Mouse (Mus musculus) forebrain, embryonic 12.5 days (tissue): ENCODE measurements around the gene Gm20388. TPM values are rescaled to one million over a fixed set of nuclear protein-coding genes. Genes with fewer than 3 reads are reported as not detected.

ENCODE experiments used
- ATAC-seq: fragments of 200-750 bp; cut with Nextera tagmentation; 2 replicates; pipeline ENCODE4 v1.8.0; 2017; ENCODE audit warnings: moderate TSS enrichment; ENCODE audit not compliant: low FRiP score
- H3K27ac ChIP-seq: fragments of 300-500 bp; sonication (generic); 2 replicates; pipeline ENCODE4 v1.5.1; 2016; ENCODE audit warnings: mild to moderate bottlenecking
- H3K27me3 ChIP-seq: fragments of 300-500 bp; sonication (generic); 2 replicates; pipeline ENCODE4 v1.6.1; 2016; ENCODE audit warnings: mild to moderate bottlenecking
- H3K36me3 ChIP-seq: fragments of 300-500 bp; sonication (generic); replicated peaks from 2 replicates; pipeline ENCODE4 v1.6.1; 2016; ENCODE audit warnings: mild to moderate bottlenecking
- H3K4me1 ChIP-seq: fragments of 300-500 bp; sonication (generic); 2 replicates; pipeline ENCODE4 v1.6.1; 2016
- H3K4me2 ChIP-seq: fragments of 300-500 bp; sonication (generic); 2 replicates; pipeline ENCODE4 v1.6.1; 2016; ENCODE audit warnings: mild to moderate bottlenecking, moderate library complexity
- H3K4me3 ChIP-seq: fragments of 300-500 bp; sonication (generic); replicated peaks from 2 replicates; pipeline ENCODE4 v1.5.1; 2016; ENCODE audit warnings: mild to moderate bottlenecking
- H3K9ac ChIP-seq: fragments of 300-500 bp; sonication (generic); 2 replicates; pipeline ENCODE4 v1.6.1; 2016; ENCODE audit warnings: mild to moderate bottlenecking
- H3K9me3 ChIP-seq: fragments of 300-500 bp; sonication (generic); 2 replicates; pipeline ENCODE4 v1.6.1; 2016
- WGBS: fragments of 180-500 bp; shearing (Covaris S2); methylation state at CpG from one replicate; pipeline ENCODE4 v1.1.7; 2016; 5-methylcytosine and 5-hydroxymethylcytosine counted together
- polyA plus RNA-seq: library from polyadenylated mRNA; unstranded; fragments of >200 nt; fragmentation: Nextera tagmentation; extraction: Ambion mirVana; gene quantifications from 2 replicates; pipeline ENCODE4 v1.2.1, GENCODE M21; 2016

The Gm20388 gene
- polyA plus RNA-seq, 1 experiment from 2014 or later = not detected

DNA sequence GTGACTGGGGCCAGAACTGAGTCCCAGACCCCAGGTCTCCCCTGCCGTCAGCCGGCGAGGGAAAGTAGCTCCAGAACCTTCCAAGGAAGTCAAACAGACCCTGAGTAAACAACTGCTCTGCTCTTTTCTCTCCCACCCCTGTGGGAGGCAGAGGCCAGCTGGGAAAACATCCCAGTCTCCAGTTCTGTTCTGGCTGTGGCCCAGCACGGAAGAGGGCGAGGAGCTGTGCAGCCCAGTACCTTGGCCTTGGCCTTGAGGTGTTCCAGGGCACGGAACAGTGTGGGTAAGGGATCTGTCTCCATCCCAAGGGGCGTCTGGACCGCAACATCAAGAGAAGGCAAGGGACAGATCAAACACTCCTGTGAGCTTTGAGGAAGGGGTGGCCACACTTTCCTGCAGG lies 2011.5 kb downstream of the Gm20388 start:
- no peak overlapping the region for H3K27ac ChIP-seq
- no peak overlapping the region for H3K4me3 ChIP-seq
- H3K36me3 ChIP-seq = no peaks in the 10 kb centered on the region
- no peak for ATAC-seq
- peaks cover 6% of the 10 kb centered on the region for H3K4me1 ChIP-seq
- H3K4me2 ChIP-seq = no peak overlapping the region
- no peaks in the 10 kb centered on the region for H3K9me3 ChIP-seq
- no peak overlapping the region for H3K9ac ChIP-seq
- no peaks in the 10 kb centered on the region for H3K27me3 ChIP-seq
- WGBS = 70% methylated on average over 8 of the region's 8 CpGs

DNA sequence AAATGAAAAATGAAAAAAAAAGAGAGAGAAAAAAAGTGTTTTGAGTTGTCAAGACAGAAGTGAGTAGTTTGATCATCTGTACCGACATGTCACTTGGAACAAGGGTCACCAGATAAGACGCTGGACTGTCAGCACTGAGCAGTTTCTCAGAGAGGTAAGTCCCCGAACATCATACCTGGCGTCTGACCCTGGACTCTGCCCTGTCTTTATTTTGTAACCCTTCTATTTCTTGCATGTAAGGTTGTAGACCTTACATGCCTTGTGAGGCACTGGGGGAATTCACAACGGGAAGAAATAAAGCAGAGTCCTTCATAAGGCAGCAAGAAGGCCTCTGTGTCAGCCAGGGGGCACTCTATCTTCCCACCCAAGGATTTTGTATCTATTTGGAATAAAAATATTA lies 2014.0 kb downstream of the Gm20388 start:
- peaks cover 3% of the 10 kb centered on the region for H3K4me1 ChIP-seq
- H3K36me3 ChIP-seq = no peaks in the 10 kb centered on the region
- H3K27me3 ChIP-seq = no peaks in the 10 kb centered on the region
- ATAC-seq = no peak
- WGBS = 87% methylated on average over 5 of the region's 5 CpGs
- no peak overlapping the region for H3K27ac ChIP-seq
- no peak overlapping the region for H3K9ac ChIP-seq
- no peak overlapping the region for H3K4me2 ChIP-seq
- H3K9me3 ChIP-seq = no peaks in the 10 kb centered on the region
- no peak overlapping the region for H3K4me3 ChIP-seq

DNA sequence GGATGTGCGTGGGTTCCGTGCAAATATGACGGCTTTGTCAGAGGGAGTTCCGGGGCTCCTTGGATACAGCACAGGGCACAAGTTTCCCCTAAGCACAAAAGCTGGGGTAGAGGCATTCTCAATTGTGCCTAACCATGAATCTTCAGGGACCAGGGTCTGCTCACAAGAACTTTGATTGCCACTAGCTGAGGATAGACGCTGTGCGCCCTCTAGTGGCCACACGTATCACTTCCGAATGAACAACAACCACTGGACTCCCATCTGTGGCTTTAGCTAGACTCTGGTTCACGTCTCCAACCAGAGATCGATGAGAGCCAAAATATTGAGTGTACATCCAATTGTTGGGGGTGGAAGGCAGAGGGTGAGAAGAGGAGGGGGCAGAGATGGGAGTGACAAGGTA lies 2015.0 kb downstream of the Gm20388 start:
- H3K4me1 ChIP-seq = no peaks in the 10 kb centered on the region; the same call in none of the 2 replicates
- no peak overlapping the region for H3K4me2 ChIP-seq
- H3K27ac ChIP-seq = no peak overlapping the region
- H3K36me3 ChIP-seq = no peaks in the 10 kb centered on the region
- no peaks in the 10 kb centered on the region for H3K27me3 ChIP-seq
- no peak overlapping the region for H3K4me3 ChIP-seq
- no peak overlapping the region for H3K9ac ChIP-seq
- ATAC-seq = no peak
- no peaks in the 10 kb centered on the region for H3K9me3 ChIP-seq
- WGBS = 29% methylated on average over 10 of the region's 10 CpGs

DNA sequence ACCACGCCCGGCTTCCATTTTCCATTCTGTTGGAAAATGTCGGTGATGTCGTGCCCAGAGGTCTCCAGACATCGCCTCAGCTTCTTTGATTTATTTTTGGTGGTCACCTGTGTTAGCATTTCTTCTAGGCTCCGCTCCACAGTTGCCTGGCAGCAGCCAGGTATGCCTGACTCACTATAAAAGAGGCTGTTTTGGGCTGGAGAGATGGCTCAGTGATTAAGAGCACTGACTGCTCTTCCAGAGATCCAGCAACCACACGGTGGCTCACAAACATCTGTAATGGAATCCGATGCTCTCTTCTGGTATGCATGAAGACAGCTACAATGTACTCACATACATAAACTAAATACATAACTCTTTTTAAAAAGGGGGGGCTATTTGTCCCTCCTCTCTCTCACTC lies 2015.6 kb downstream of the Gm20388 start:
- ATAC-seq = no peak
- Histone ChIP-seq H3K36me3 (no peaks in the 10 kb centered on the region), H3K9me3 (no peaks in the 10 kb centered on the region), H3K4me2 (no peak overlapping the region), H3K4me3 (no peak overlapping the region), H3K27me3 (no peaks in the 10 kb centered on the region), H3K9ac (no peak overlapping the region), H3K27ac (no peak overlapping the region), H3K4me1 (no peaks in the 10 kb centered on the region; the same call in none of the 2 replicates)
- 67% methylated on average over 8 of the region's 8 CpGs for WGBS

DNA sequence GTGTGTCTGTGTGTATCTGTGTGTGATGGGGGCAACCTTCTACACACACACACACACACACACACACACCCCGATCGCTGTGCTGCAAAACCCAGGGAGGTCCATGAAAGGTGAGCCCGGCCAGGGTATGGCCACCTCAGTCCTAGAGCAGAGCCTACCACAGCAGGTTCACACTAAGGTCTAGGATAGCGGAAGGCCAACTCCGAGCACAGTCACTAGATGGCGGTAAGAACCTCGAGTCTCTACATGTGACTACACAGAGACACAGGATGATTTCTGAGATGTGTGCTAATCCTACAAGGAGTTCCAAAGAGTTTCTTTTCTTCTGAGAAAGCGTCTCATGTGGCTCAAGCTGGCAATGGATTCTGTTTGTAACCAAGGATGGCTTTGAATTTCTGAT lies 2016.7 kb downstream of the Gm20388 start:
- WGBS = 46% methylated on average over 8 of the region's 8 CpGs
- Histone ChIP-seq H3K27ac (no peak overlapping the region), H3K27me3 (no peaks in the 10 kb centered on the region), H3K4me2 (no peak overlapping the region), H3K9ac (no peak overlapping the region), H3K36me3 (no peaks in the 10 kb centered on the region), H3K4me3 (no peak overlapping the region), H3K9me3 (no peaks in the 10 kb centered on the region), H3K4me1 (no peaks in the 10 kb centered on the region; the same call in none of the 2 replicates)
- 0 out of 2 replicates have a peak, but pooled peaks have one; percentile 51 for ATAC-seq

DNA sequence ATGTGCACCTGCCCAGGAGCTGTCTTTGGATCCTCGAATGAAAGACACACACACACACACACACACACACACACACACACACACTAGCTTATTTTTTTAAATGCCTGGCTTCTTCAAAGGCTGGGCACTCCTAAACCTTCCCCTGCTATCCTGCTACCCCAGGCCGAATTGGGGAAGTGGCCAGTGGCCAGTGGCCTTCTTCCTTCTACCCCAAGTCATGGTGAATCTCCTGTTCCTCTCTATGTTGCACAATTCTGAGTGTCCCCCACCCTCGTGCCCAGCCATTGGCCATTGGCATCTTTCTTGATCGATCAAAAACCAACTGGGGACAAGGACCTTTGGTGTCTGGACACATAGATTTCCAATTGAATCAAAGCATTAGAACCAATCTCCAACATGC lies 2019.4 kb downstream of the Gm20388 start:
- no peak overlapping the region for H3K27ac ChIP-seq
- 85% methylated on average over 4 of the region's 4 CpGs for WGBS

DNA sequence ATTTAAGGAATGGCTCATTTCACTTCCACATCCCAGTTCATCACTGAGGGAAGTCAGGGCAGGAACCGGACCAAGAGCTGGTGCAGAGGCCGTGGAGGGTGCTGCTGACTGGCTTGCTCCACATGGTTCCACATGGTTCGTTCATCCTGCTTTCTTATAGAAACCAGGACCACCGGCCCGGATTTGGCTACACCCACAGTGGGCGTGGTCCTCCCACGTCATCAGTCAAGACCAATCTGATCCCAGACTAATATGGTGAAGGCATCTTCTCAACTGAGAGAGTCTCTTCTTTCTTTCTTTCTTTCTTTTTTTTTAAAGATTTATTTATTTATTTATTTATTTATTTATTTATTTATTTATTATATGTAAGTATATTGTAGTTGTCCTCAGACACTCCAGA lies 2020.9 kb downstream of the Gm20388 start:
- Histone ChIP-seq H3K9ac (no peak overlapping the region), H3K4me2 (no peak overlapping the region), H3K4me3 (no peak overlapping the region), H3K36me3 (no peaks in the 10 kb centered on the region), H3K27me3 (no peaks in the 10 kb centered on the region), H3K27ac (no peak overlapping the region), H3K9me3 (no peaks in the 10 kb centered on the region), H3K4me1 (peaks cover 24% of the 10 kb centered on the region)
- ATAC-seq = no peak
- WGBS = 88% methylated on average over 7 of the region's 7 CpGs

More for the DNA sequence above, 2019.4 kb downstream of the Gm20388 start:
- no peak overlapping the region for H3K4me2 ChIP-seq
- H3K4me3 ChIP-seq = no peak overlapping the region
- H3K9me3 ChIP-seq = no peaks in the 10 kb centered on the region
- no peaks in the 10 kb centered on the region for H3K27me3 ChIP-seq
- H3K9ac ChIP-seq = no peak overlapping the region
- H3K4me1 ChIP-seq = peaks cover 9% of the 10 kb centered on the region
- ATAC-seq = no peak
- H3K36me3 ChIP-seq = no peaks in the 10 kb centered on the region

DNA sequence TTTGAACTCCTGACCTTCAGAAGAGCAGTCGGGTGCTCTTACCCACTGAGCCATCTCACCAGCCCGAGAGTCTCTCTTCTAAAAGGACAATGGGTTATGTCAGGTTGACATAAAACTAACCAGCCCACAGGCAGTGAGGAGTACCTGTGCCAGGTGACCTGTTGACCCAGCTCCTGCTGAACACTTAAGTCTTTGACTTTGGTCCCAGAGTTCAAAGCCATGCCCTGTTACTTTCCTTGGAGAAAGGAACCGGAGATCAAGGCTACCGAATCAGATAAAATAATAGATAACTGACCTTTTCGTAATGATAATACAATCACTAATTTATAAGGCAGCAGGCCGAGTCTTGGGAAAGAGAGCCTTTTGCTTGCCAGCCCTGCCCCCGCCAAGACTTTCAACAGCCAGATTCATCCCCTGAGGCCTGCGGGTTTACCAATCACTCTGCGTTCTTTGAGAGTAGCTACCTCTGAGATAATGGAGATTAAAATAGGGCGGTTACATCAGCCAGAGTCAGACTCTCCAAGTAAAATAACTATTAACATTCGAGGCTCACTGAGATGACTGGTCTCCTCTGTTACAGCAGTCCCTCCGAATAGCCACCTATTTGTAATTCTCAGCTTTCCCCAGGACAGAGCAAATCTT lies 2021.5 kb downstream of the Gm20388 start:
- no peak overlapping the region for H3K4me2 ChIP-seq
- H3K9ac ChIP-seq = no peak overlapping the region
- no peaks in the 10 kb centered on the region for H3K36me3 ChIP-seq
- H3K9me3 ChIP-seq = no peaks in the 10 kb centered on the region
- no peak overlapping the region for H3K4me3 ChIP-seq
- 69% methylated on average over 12 of the region's 12 CpGs for WGBS
- H3K27ac ChIP-seq = no peak overlapping the region
- H3K4me1 ChIP-seq = peaks cover 24% of the 10 kb centered on the region
- no peaks in the 10 kb centered on the region for H3K27me3 ChIP-seq
- no peak for ATAC-seq

DNA sequence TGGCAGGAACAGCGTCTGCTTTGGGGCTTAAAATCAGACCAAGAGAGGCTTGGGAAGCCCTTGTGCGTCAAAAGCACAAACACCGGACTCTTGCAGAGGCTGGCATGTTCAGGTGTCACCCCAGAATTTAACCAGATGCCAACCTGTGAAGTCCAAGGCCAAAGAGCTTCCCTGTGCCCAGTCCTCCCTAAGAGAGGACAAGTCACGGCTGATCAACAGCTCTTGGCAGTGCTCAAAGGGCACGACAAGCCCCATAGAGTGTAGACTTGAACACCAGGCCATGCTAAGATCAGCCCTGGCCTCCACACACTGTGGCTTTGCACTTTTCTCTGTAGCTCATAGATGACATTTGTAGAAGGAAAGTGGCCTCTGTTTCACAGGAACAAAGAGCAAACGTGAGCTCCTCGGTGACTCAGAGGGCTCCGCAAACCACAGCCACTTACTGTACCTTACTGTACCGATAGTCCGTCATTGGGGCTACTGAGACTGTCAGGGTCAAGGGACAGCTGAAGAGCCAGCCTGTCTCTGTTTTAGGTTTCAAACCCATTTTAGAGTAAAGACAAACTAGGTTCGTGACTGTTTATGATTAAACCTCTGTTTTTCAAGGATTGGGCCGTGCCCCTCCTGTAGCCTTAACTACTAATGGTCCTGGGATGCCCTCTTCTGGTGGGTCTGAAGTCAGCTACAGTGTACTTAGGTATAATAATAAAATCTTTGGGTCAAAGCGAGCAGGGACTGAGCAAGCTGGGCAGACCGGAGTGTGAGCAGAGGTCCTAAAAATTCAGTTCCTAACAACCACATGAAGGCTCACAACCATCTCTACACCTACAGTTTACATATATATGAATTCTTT lies 2022.3 kb downstream of the Gm20388 start:
- 87% methylated on average over 14 of the region's 14 CpGs for WGBS
- H3K9me3 ChIP-seq = no peaks in the 10 kb centered on the region
- H3K4me1 ChIP-seq = peaks cover 24% of the 10 kb centered on the region
- H3K4me2 ChIP-seq = no peak overlapping the region
- H3K9ac ChIP-seq = no peak overlapping the region
- ATAC-seq = no peak
- no peak overlapping the region for H3K27ac ChIP-seq
- H3K27me3 ChIP-seq = no peaks in the 10 kb centered on the region
- no peaks in the 10 kb centered on the region for H3K36me3 ChIP-seq
- H3K4me3 ChIP-seq = no peak overlapping the region

DNA sequence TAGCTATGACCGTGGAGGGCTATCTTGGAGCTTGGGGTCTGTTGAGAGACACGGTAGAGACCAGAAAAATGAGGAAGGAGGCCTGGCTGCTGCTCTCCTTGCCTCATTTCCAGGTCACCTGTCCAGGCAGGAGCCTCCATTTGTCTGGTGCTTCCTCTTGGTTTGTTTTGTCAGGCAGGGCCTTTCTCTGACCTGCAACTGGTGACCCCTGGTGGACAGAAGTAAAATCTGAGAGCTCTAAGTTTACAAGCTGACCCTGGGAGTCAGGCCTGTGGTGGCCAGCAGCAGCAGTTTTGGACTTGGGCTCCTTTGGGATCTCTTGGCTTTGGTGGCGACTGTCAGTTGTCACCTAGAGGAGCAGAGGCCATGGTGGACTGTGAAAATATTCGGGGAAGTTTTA lies 2023.9 kb downstream of the Gm20388 start:
- Histone ChIP-seq H3K9ac (peak overlapping the region; percentile 38; the same call in 1 of the 2 replicates), H3K4me3 (no peak overlapping the region), H3K9me3 (no peaks in the 10 kb centered on the region), H3K27ac (peak overlapping the region; percentile 90), H3K4me2 (no peak overlapping the region), H3K4me1 (peaks cover 24% of the 10 kb centered on the region), H3K36me3 (no peaks in the 10 kb centered on the region), H3K27me3 (no peaks in the 10 kb centered on the region)
- WGBS = 40% methylated on average over 4 of the region's 4 CpGs
- ATAC-seq = no peak

DNA sequence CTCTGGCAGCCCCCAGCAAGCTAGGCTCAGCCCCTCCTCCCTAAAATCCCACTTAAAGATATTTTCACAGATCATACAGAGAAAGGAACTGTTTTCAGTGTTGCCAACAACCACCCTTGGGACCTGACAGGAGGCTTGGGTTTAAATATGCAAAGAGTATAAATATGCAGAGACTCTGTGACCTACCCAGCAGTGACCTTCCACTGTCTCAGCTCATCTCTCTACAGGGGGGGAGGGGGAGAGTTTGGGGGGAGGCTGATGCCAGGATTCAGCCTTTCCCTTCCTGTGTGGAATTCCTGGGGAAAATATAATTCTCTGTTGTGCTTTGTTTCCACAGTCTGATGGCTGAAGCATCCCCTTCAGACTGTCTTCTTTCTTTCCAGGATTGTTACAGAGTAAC lies 2024.3 kb downstream of the Gm20388 start:
- ATAC-seq = 0 out of 2 replicates have a peak, but pooled peaks have one; percentile 8
- Histone ChIP-seq H3K27ac (peak overlapping the region; percentile 90), H3K9me3 (no peaks in the 10 kb centered on the region), H3K9ac (peak overlapping the region; percentile 38; the same call in 1 of the 2 replicates), H3K4me2 (peak overlapping the region; percentile 31), H3K27me3 (no peaks in the 10 kb centered on the region), H3K4me3 (no peak overlapping the region), H3K36me3 (no peaks in the 10 kb centered on the region), H3K4me1 (peaks cover 24% of the 10 kb centered on the region)

DNA sequence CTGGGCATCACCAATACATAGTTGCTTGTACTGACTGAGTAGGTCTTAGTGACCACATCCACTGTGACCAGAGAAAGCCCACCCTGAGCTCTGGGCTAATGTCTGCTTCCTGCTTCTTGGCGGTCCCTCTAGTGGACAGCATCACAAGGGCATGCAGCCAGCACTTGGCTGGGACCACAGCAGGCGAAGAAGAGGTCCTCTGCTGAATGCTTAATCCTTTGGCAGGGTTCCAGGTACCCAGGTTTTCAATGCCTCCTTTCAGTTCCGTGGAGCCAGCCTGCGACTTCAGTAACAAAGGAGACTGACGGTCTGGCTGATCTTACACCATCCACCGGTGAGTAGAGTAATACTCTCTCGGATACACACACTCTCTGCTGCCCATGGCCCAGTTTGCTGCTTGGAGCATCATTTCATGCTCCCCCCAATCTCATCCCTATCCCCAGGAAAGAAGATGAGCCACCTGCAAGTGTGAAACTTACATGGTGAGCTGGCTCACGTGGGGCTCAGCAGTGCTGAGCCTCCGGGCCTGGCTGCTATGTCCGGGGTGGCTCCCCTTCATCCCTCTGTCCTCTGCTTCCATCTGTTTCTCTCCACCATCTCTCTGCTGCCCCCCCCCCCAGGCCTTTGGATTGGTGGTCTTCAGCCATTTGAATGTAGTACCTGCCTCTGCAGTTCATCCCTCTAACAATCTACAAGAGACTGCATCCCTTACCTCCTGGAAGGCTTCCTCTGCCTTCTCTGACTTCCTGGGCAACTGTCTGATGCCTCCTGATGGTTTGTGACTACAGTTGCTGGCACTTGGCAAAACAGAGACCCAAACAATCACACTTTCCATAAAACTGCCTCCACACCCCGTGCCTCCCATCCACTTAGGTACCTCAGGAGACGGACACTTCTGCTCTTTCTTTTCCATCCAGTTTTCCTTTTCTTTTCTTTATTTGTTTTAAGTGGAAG lies 2025.0 kb downstream of the Gm20388 start:
- Histone ChIP-seq H3K4me2 (peak overlapping the region; percentile 31), H3K4me3 (no peak overlapping the region)
- 34% methylated on average over 12 of the region's 12 CpGs for WGBS

More for the DNA sequence above, 2025.0 kb downstream of the Gm20388 start:
- Histone ChIP-seq H3K9me3 (no peaks in the 10 kb centered on the region), H3K4me1 (peaks cover 24% of the 10 kb centered on the region), H3K27ac (peak overlapping the region; percentile 90), H3K36me3 (no peaks in the 10 kb centered on the region), H3K27me3 (no peaks in the 10 kb centered on the region), H3K9ac (peak overlapping the region; percentile 38)
- ATAC-seq = peak; percentile 84
